Mouse (Mus musculus): ENCODE results near the gene Gm20671. TPM values are rescaled to one million over a fixed set of nuclear protein-coding genes. Genes with fewer than 3 reads are reported as not detected.
A peak's percentile ranks its signal among the peaks of the same experiment; 100 is the strongest.
"Not testable (repeated sequence)": the region's sequence is repeated elsewhere in the genome, so short reads cannot be mapped to it uniquely, and the experiment has no call there.

The Gm20671 gene
- polyA plus RNA-seq, 1 experiment, result not detected

DNA sequence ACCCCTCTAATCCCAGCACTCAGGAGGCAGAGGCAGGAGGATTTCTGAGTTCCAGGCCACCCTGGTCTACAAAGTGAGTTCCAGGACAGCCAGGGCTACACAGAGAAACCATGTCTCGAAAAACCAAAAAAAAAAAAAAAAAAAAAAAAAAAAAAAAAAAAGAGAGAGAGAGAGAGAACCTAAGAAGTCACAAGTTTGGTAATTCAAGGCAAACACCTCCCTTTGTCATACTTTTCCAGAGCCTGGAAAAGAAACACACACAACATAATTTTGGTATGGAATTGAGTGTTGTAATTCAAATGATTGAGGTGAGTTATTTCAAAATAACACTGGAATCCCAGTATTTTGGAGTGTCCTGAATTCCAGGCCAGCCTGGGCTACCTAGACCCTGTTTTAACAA lies 40.5 kb downstream of the Gm20671 start:
- not testable (repeated sequence) for DNase-seq (ENCODE audit: extremely low spot score in 1 of 2, low spot score in 1 of 2)

DNA sequence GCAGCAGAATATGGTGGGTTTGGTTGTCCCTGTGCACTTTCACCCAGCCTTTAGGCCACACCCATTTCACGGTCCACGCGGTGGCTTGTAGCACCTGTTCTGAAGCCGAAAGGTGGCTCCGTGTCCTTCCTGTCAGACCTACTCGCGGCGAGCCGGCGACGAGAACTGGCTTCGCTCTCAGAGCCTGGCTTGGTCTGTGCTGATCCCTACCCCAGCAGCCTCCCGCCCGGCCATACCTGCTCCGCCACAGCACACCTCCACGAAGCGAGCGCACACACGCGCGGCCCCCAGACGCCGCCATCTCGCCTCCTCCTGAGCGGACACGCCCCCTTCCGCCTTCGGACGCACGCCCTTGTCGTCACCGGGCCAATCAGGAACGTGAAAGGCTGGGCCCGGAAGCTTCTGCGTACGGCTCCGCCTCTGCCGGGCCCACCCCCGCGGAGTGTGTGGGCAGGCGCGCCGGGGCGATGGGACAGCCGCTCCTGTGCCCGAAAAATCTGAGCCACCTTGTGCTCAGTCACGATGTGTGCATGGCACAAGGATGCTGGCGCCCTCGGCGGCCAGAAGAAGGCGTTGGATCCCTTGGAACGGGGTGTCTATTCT lies 41.5 kb downstream of the Gm20671 start, which contains the start of gene Pisd:
Pisd (minus strand) TSS at position 334 of the 603 bp plus-strand sequence.
- peak; percentile 92 to 98 for DNase-seq (ENCODE audit: extremely low spot score in 1 of 2, low spot score in 1 of 2)

DNA sequence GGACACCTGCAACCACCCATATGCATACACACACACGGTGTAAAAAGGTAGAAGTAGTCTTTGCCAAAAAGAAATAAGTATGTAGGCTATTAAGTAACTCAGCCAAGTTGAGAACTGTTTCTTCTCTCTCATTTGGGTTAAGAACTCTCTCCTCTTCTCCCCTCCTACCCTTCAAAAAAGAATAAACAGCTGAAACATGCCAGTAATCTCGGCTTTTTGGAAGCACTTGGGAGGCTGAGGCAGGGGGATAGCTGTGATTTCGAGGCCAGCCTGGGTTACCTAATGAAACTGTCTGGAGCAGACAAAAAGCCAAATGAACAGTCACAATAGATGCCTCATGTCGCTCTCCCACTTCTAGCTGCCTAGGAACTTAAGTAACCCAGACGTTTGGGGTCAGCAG lies 42.2 kb downstream of the Gm20671 start:
- no peak for DNase-seq (ENCODE audit: extremely low spot score in 1 of 2, low spot score in 1 of 2)

DNA sequence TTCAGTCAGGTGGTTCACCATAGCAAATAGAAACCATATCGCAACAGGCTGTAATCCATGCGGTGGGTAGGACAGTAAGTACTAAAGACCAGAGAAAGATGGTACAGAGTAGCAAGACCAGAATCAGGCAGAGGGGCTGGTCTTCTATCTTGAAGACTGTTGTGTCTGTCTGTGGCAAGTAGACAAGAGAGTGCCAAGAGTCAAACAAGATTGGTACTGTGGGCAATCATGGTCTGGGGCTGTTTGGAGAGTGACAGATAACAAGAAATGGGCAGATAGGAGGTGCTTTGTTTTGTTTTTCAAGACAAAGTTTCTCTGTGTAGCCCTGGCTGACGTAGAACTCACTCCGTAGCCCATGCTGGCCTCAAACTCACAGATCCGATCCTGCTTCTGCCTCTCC lies 45.3 kb downstream of the Gm20671 start:
- DNase-seq (ENCODE audit: extremely low spot score in 1 of 2, low spot score in 1 of 2), result no peak

DNA sequence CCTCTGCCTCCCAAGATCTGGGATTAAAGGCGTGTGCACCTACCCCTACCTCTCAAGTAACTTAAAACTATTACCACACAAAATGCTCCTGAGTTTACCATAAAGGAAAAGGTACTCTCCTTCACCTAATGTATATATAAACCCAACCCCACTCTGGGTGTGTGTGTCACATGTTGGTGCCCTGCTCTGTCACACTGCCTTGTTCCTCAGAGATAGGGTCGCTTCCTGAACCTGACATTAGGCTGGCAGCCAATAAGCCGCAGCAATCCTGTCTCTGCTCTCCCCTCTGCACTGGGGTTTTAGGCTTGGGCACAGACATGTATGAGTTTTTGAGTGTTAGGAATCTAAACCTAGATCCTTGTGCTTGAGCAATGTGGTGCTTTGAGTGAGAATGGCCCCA lies 48.7 kb downstream of the Gm20671 start:
- no peak for DNase-seq (ENCODE audit: extremely low spot score in 1 of 2, low spot score in 1 of 2)

DNA sequence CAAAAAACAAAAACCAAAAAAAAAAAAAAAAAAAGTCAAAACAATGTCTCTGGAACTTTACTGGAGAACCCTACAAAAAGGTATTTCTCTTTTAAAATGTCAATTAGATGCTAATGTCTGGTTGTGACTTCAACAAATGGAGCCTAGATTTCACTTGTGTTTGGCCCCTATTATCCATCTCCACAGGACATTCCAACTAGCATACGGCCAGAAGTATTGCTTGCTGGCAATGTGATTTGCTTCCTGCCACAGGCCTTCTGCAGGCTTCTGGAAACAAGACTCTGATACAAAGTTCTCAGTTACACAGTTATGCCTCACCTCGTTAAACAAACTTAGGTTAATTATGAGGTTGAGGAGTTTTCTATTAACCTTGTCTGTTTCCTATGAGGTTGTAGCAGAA lies 54.5 kb downstream of the Gm20671 start:
- no peak for DNase-seq (ENCODE audit: extremely low spot score in 1 of 2, low spot score in 1 of 2)

DNA sequence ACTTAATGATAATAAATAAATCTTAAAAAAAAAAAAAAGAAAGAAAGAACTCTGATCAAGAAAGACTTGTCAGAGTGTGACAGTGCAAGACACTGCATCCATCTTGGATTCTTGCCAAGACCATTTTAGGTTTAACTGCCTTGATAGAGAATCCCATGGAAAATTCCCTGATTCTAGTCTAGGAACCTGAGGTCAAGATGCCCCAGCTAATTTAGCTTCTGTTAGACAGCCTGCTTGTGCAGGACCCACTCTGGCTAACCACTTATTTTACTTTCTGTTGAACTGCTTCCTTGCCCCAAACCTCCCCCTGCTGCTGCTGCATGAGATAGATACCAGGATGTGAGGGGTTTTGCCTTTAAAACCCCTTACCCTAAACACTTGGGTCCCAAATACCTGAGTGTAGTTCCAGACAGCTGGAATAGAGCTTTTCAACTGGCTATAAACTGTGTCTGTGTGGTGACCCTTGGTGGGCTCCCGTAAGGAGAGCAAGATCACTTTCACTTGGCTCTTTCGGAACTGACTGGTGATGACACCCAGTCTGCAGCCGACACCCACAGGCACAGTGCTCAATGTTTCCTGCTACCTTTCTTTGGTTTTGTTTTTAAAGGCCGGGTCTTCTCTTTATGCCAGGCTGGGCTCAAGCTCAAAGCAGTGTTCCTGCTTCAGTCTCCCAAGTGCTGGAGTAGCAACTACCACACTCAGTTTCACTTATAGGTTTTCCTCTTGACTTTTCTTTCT lies 59.1 kb downstream of the Gm20671 start:
- no peak for DNase-seq (ENCODE audit: extremely low spot score in 1 of 2, low spot score in 1 of 2)

DNA sequence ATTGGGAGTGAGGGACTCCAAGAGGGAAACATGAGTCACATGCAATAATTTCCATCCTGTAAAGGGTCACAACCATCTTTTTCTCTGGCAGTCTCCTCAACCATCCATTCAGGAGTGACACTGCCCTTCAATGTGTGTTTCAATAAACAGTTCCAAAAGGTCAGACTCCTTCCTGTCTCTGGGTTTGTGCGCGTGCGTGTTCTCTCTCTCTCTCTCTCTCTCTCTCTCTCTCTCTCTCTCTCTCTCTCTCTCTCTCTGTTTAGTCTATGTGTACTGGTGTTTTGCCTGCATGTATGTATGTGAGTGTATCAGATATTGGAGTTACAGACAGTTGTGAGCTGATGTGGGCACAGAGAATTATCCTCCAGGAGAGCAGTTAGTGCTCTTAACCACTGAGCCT lies 59.9 kb downstream of the Gm20671 start:
- no peak for DNase-seq (ENCODE audit: extremely low spot score in 1 of 2, low spot score in 1 of 2)

DNA sequence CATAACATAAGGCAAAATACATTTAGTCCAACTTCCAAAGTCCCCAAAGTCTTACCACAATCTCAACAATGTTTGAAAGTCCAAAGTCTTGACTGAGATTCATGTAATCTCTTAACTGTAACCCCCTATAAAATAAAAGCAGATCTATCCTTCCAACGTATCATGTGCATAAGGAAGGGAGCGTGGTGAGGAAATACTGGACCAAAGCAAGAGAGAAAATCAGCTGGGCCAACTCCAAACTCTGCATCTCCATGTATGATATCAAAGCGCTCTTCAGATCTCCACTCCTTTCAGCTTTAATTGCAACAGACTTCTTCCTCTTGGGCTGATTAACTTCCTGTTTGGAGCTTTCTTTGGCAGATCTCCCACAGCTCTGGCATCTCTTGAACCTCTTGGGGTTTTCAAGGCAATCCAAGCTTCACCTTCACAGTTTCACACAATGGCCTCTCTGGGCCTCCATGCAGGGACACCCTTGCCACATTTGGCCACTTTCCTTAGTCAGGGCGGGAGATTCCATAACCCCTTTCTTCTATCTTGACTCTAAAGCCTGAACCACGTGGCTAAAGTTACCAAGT lies 65.3 kb downstream of the Gm20671 start:
- DNase-seq (ENCODE audit: extremely low spot score in 1 of 2, low spot score in 1 of 2), result no peak

DNA sequence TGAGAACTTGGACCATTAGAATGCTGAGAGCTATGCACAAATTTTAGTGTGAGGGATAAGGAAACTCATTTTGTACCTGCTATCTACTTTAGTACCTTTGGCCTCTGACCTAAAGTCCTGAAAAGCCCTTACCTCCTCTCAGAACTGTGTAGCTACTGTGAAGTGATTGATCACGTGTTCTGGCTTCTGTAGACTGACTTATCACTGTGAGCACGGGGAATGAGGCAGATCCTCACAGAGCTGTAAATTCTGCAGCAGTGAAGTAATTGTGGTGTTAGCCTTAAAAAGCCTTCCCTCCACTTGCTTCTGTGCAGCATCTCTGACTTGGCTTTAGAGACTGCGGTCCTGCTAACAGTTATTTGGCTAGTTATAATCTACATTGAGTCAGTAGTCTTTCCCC lies 66.1 kb downstream of the Gm20671 start:
- DNase-seq (ENCODE audit: extremely low spot score in 1 of 2, low spot score in 1 of 2), result no peak

DNA sequence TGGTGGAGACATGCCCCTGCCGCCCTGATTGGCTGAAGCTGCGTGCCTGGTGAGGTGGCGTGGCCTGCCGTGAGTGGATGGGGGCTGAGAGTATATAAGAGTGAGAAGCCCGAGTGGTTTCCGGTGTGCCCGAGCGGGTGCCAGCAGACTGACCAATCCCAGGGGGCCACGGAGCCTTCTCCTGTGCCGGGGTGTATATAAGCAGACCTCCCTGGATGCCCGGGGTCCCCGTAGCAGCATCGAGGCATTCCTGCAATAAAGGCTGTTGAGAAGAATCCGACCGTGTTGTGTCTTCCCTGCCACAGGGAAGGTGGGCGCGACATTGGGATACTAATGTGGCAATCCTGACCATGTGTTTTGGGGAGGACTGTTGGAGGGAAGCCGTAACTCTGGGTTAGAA lies 66.6 kb downstream of the Gm20671 start:
- not testable (repeated sequence) for DNase-seq (ENCODE audit: extremely low spot score in 1 of 2, low spot score in 1 of 2)

DNA sequence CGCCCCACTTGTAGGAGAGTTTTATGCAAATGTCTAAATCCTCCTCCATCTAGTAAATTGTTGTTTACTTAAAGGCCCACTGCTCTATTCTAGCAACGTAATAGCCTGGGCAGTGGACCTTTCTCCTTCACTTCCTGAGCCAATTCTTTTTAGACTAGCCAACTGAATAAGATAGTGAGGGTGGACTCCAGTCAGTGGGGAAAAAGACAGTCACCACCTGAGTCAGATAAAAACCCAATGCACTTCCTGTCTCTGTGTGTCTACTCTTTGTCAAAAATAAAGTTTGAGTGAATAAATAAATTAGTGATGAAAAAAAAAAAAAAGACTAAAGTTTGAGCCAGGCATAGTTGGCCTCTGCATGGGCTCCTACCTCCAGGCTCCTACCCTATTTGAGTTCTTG lies 67.2 kb downstream of the Gm20671 start:
- no peak for DNase-seq (ENCODE audit: extremely low spot score in 1 of 2, low spot score in 1 of 2)

DNA sequence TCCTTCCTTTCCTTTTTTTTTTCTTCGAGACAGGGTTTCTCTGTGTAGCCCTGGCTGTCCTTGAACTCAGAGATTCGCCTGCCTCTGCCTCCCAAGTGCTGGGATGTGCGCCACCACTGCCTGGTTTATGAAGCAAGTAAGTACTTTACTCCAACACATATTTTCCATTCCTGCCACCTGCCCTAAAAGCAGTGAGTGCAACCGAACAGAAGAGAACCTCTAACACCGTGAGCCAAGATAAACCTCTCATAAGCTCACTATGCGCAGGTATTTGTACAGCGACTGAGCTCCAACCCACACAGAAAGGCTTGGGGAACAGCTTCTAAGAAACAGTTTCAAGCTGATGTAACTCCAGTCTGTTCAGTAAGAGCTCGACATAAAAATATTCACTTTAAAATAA lies 70.8 kb downstream of the Gm20671 start:
- DNase-seq (ENCODE audit: extremely low spot score in 1 of 2, low spot score in 1 of 2), result no peak

DNA sequence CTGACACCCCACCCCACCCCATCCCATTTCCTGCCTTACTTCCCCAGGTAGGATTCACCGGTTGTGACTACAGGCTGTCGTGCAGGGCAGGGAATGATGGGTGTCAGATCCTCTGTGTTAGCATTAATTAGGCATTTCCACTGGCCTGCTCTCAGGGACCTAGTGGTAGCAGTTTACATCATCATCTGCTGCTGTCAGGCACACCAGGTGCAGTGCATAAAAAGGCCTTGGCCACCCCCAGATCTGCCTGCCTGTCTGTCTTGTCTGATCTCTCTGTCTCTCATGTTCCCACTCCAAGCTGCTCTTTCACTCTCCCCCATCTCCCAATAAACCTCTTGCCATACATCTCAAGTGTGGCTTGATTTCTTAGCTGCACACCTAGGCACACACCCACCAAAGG lies 75.2 kb downstream of the Gm20671 start:
- no peak for DNase-seq (ENCODE audit: extremely low spot score in 1 of 2, low spot score in 1 of 2)

DNA sequence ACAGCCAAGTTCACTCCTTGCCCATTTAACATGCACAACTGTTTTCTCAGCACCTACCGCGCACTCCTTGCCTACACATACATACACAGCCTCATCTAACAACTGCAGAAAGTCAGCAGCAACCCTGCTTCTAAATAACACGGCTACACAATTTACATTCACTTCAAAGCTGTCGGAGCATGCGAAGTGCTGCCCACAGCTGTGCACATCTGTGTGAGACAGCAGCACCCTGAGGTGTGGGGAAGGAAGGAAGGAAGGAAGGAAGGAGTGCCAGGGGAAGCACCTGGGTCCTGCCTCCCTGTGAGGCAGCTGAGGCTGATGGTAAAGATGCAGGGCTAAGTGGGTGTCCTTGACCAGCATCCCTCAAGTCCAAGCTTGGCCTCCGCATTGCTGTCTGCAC lies 78.0 kb downstream of the Gm20671 start:
- no peak for DNase-seq (ENCODE audit: extremely low spot score in 1 of 2, low spot score in 1 of 2)

DNA sequence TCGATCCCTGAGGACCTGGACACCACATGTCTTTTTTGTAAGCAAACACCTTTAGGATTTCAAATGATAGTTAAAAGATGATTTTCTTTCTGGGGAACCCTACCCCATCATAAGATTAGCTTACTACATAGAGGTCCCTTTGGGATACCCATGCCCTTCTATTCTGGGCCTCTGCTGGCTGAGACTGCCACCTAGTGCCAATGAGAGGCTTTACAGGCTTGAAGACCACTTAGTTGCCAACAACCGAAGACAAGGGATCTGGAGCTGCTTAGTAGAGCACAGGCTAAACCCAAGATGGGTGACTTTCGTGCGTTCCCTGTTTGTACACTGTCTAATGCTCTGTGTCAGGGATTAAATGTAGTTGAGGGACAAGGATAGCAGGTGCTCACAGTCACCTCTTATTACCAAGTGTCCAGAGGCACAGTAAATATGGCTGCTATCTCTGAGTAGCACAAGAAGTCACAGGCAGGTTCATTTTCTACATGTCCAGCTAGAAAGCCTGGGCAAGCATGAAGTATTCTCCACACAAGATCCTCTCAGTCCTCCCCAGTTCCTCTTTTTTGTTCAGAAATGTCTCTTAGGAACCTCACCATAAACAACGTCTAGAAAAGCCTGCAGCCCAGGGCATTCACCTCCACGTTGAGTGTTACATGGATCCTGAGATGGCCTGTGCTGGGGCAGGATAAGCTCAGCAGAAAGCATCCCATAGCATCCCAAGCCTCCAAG lies 79.1 kb downstream of the Gm20671 start:
- peak; percentile 44 to 77 for DNase-seq (ENCODE audit: extremely low spot score in 1 of 2, low spot score in 1 of 2)

DNA sequence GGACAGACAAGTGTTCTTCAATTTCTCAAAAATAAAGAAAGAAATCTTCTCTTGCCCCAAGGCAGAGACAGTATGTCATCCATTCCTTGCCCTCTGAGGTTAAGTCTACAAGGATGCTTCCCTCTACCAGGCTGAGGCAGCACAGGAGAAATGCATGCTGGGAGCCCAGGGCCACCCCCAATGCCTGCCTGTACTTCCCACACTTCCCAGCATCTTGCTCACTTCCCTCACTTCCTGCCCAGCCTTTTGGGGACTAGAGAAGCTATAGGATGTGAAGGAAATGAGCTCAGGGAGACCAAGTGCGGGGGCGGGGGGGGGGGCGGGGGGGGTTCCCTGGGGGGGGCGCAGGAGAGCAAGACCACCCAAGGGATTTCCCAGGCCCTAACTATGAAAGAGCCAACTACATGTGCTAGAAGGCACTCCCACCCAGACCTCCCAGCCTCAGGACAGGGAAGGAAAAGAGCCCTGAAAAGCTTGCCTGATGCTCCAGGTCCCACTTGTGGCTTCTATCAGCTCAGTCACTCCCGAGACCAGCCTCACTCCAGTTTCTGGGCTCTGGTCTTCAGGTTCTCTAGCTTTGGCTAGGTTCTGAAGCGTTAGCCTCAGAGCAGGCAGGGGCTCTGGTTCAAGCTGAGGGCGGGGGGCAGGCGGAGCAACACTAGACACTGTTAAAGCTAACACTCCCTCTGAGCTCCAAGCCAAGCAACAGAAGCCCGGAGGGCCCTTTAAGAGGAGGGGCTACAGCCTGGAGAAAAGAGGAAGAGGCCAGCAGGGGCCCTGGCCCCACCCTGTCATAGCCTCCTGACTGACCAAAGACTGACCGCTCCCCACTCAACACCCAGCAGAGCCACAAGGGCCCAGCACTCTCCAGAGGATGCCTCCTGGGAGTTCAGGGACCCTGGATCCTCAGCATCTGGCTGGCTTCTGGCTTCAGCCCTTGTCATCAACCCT lies 80.9 kb downstream of the Gm20671 start:
- DNase-seq (ENCODE audit: extremely low spot score in 1 of 2, low spot score in 1 of 2), result peak; percentile 46 to 67

DNA sequence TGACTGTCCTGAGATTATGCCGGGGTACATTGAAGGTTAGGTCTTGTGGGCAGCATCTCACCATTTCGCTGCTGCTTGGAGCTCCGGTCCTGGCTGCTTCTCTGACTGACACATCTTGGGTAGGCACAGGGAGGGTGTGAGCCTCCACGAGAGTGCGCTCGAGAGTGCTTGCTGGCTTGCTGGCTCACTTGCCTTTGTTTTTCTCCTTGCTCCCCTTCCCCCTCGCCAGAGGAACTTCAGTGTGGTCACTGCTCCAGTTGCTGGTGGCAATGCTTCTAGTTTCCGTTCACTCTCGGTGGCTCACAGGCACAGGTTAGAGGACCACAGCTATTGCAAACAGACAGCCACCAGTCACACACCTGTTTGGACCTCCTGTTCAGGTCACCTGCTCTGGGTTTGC lies 84.8 kb downstream of the Gm20671 start:
- peak; percentile 79 to 90 for DNase-seq (ENCODE audit: extremely low spot score in 1 of 2, low spot score in 1 of 2)

DNA sequence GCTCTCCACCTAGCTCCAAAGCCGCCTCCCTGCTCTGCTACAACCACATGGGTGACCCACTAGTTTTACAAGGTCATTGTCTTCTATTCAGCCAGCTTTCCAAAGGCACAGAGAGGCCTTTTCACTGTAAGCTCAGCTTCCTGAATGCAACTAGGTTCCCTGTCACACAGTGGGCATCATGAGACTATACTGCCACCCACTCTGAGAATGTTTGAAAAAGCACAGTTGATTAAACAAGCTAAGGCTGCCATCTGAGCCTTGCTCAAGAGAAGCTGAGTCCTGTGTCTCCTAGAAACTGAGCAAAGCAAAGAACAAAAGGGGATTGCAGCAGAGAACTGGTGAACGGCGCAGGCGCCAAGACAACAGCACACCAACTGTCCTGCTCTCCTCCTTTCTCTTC lies 85.5 kb downstream of the Gm20671 start:
- peak; percentile 63 to 74 for DNase-seq (ENCODE audit: extremely low spot score in 1 of 2, low spot score in 1 of 2)

DNA sequence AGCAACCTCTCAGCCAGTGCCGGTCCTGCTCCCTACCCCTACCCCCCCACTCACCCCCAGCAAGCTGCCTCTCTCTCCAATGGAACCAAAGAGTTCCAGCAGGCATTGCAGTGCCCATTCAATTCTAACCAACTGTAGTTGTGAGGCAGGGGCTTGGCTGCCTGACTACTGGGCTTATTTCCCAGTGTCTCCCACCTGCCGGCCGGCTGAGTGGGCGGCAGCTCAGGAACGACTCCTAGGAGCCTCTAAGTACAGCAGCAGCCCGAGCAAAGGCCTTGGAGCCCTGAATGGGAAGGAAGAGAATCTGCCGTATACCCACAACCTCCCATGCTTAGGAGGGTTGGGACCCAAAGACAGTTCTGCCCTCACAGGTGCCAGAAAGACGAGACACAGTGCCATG lies 86.1 kb downstream of the Gm20671 start:
- DNase-seq (ENCODE audit: extremely low spot score in 1 of 2, low spot score in 1 of 2), result not testable (repeated sequence)

All from frontal cortex, adult 2 months (tissue).